Mouse (Mus musculus) lung, postnatal 0 days (tissue): Measurements from ENCODE around the gene Hlcs.

ENCODE experiments used
- CTCF ChIP-seq: IDR thresholded peaks from 2 replicates; pipeline ENCODE4 v1.5.1; 2016; ENCODE audit warnings: antibody characterized with exemption, mild to moderate bottlenecking
- EP300 ChIP-seq: IDR thresholded peaks from 2 replicates; pipeline ENCODE4 v1.6.1; 2016; ENCODE audit warnings: antibody characterized with exemption, mild to moderate bottlenecking, control low read depth

DNA sequence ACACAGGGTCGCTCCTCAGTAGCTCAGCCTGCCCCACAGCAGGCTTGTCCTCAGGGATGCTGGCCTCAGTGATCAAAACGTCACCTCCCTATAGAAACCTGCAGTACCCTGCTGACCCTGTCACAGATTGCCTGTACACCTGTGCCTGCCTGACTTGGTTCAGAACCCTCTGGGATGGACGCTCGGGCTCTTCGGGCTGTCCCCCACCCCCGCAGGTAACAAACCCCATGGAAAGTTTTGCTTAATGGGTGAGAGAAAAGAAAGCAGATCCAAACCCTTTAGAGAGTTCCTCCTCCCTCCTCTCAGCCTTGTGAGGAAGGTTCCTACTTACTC is 10.2 kb downstream of the Hlcs start:
- no peak for TF ChIP-seq CTCF
- no peak for TF ChIP-seq EP300
